Mouse (Mus musculus) intestine, embryonic 15.5 days (tissue): ENCODE results near the gene Sp9. TPM values are rescaled to one million over a fixed set of nuclear protein-coding genes. Genes with fewer than 3 reads are reported as not detected.

Experiments
- ATAC-seq: fragments of 200-750 bp; cut with Nextera tagmentation; 2 replicates; pipeline ENCODE4 v1.8.0; 2017; ENCODE audit warnings: moderate TSS enrichment, moderate library complexity
- H3K27ac ChIP-seq: fragments of 300-500 bp; sonication (generic); 2 replicates; pipeline ENCODE4 v1.5.1; 2015; ENCODE audit warnings: mild to moderate bottlenecking, inconsistent platforms
- H3K27me3 ChIP-seq: fragments of 300-500 bp; sonication (generic); replicated peaks from 2 replicates; pipeline ENCODE4 v1.6.1; 2015; ENCODE audit warnings: inconsistent platforms
- H3K36me3 ChIP-seq: fragments of 300-500 bp; sonication (generic); 2 replicates; pipeline ENCODE4 v1.6.1; 2015; ENCODE audit warnings: inconsistent platforms
- H3K4me1 ChIP-seq: fragments of 300-500 bp; sonication (generic); replicated peaks from 2 replicates; pipeline ENCODE4 v1.6.1; 2015; ENCODE audit warnings: inconsistent platforms
- H3K4me2 ChIP-seq: fragments of 300-500 bp; sonication (generic); replicated peaks from 2 replicates; pipeline ENCODE4 v1.6.1; 2015; ENCODE audit warnings: mild to moderate bottlenecking, inconsistent platforms
- H3K4me3 ChIP-seq: fragments of 300-500 bp; sonication (generic); replicated peaks from 2 replicates; pipeline ENCODE4 v1.5.1; 2015; ENCODE audit warnings: inconsistent platforms
- H3K9ac ChIP-seq: fragments of 300-500 bp; sonication (generic); 2 replicates; pipeline ENCODE4 v1.6.1; 2015; ENCODE audit warnings: inconsistent platforms
- H3K9me3 ChIP-seq: fragments of 300-500 bp; sonication (generic); 2 replicates; pipeline ENCODE4 v1.6.1; 2016; ENCODE audit warnings: inconsistent platforms
- WGBS: fragments of 180-500 bp; shearing (Covaris S2); methylation state at CpG from one replicate; pipeline ENCODE4 v1.1.7; 2015; 5-methylcytosine and 5-hydroxymethylcytosine counted together
- polyA plus RNA-seq: library from polyadenylated mRNA; unstranded; fragments of >200 nt; fragmentation: Nextera tagmentation; extraction: Ambion mirVana; gene quantifications from 2 replicates; pipeline ENCODE4 v1.2.1, GENCODE M21; 2015

The Sp9 gene
- polyA plus RNA-seq, 1 experiment from 2014 or later: not detected

DNA sequence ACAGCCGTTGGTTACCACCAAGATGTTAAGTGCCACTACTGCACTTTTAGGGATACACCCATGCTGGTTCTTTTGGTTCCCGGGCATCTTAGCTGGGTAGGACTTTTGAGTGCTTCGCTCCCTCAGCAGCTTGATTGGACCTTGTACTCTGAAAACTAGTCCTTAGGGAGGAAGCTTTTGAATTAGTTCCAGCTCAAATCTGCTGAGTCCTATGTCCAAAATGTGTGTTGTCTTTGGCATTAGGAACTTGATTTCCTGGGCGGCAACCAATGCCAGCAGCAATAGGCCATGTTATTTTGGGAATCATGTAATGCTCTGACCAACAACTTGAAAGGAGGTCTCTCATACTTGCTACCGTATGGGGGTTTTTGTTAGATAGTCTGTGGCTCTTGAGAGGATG is 54.1 kb downstream of the Sp9 start:
- Histone ChIP-seq H3K36me3 (no peaks in the 10 kb centered on the region), H3K4me1 (no peaks in the 10 kb centered on the region), H3K9me3 (no peaks in the 10 kb centered on the region), H3K9ac (no peak overlapping the region), H3K4me3 (no peak overlapping the region), H3K27me3 (no peaks in the 10 kb centered on the region), H3K4me2 (no peak overlapping the region), H3K27ac (no peak overlapping the region)
- WGBS: 89% methylated on average over 5 of the region's 5 CpGs
- no peak for ATAC-seq

Other genes starting within 250 kb of the Sp9 start
- gene Ola1, start 53.0 kb upstream of the Sp9 start, polyA plus RNA-seq: 84.7 and 98.7 TPM in 2 replicates
- gene Scrn3, start 40.7 kb downstream of the Sp9 start, polyA plus RNA-seq: 16.4 and 16.7 TPM in 2 replicates
- gene Cir1, start 40.8 kb downstream of the Sp9 start, polyA plus RNA-seq: 16.5 and 20.6 TPM in 2 replicates
- 11.8 and 12.3 TPM in 2 replicates for gene Gpr155, start 114.6 kb downstream of the Sp9 start, polyA plus RNA-seq